Mouse (Mus musculus) forebrain, embryonic 10.5 days (tissue): ENCODE data around the gene Tnfsf13. TPM values are rescaled to one million over a fixed set of nuclear protein-coding genes. Genes with fewer than 3 reads are reported as not detected.

Experiments used
- DNase-seq: peaks from one replicate; pipeline ENCODE4 v3.0.0-alpha.2; 2017; ENCODE audit warnings: low spot score; ENCODE audit errors: extremely low spot score
- H3K27ac ChIP-seq: fragments of 300-500 bp; sonication (generic); 2 replicates; pipeline ENCODE4 v1.5.1; 2016; ENCODE audit warnings: mild to moderate bottlenecking
- H3K27me3 ChIP-seq: fragments of 300-500 bp; sonication (generic); 2 replicates; pipeline ENCODE4 v1.6.1; 2016; ENCODE audit warnings: mild to moderate bottlenecking; ENCODE audit not compliant: poor library complexity, severe bottlenecking
- H3K36me3 ChIP-seq: fragments of 300-500 bp; sonication (generic); replicated peaks from 2 replicates; pipeline ENCODE4 v1.6.1; 2016; ENCODE audit warnings: mild to moderate bottlenecking, moderate library complexity
- H3K4me1 ChIP-seq: fragments of 300-500 bp; sonication (generic); 2 replicates; pipeline ENCODE4 v1.6.1; 2016
- H3K4me3 ChIP-seq: fragments of 300-500 bp; sonication (generic); 2 replicates; pipeline ENCODE4 v1.5.1; 2016; ENCODE audit warnings: mild to moderate bottlenecking, moderate library complexity
- H3K9me3 ChIP-seq: fragments of 300-500 bp; sonication (generic); 2 replicates; pipeline ENCODE4 v1.6.1; 2016; ENCODE audit warnings: mild to moderate bottlenecking, moderate library complexity
- WGBS: fragments of 180-500 bp; shearing (Covaris S2); methylation state at CpG from one replicate; pipeline ENCODE4 v1.1.7; 2016; 5-methylcytosine and 5-hydroxymethylcytosine counted together
- microRNA counts: library from miRNA; unstranded; fragments of <30 nt; microRNA quantifications from one replicate; lab custom pipeline; 2017
- microRNA-seq: library from miRNA; unstranded; fragments of <30 nt; microRNA quantifications from one replicate; pipeline ENCODE4, GENCODE M21; 2017
- polyA plus RNA-seq: library from polyadenylated mRNA; unstranded; fragments of >200 nt; fragmentation: Nextera tagmentation; extraction: Ambion mirVana; gene quantifications from 2 replicates; pipeline ENCODE4 v1.2.1, GENCODE M21; 2016

Gene Tnfsf13
- polyA plus RNA-seq, 1 experiment from 2014 or later, result not detected

DNA sequence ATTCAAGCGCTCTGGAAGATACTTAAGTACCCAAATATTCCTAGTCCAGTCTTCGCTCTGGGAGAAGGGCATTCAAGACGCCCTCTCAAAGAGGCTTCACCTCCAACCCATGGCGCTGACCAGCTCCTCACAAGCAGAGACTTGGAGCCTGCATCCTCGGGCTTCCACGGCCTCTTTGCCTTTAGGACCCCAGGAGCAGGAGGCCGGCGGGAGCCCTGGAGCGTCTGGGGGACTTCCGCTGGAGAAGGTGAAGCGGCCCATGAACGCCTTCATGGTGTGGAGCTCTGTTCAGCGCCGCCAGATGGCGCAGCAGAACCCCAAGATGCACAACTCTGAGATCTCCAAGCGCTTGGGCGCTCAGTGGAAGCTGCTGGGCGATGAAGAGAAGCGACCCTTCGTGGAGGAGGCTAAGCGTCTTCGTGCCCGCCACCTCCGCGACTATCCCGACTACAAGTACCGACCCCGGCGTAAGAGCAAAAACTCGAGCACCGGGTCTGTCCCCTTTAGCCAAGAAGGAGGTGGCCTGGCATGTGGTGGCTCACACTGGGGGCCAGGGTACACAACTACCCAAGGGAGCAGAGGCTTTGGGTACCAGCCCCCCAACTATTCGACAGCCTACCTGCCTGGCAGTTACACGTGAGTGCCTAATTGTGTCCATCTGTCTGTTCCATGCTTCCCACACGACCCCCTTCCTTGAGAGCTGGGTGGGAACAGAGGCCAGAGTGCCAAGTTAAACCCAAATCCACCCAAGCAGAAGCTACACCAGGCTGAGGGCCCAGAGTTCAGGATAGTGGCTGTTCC, 30.1 kb downstream of the Tnfsf13 start, which contains the start of gene Sox15:
Gene Sox15, plus strand, starts transcription at position 51 of the 801 bp plus-strand sequence.
- Histone ChIP-seq H3K27ac (peak within 1 kb of the TSS; percentile 56; the same call in 1 of the 2 replicates), H3K27me3 (no peaks in the 10 kb centered on the region), H3K4me1 (peaks cover 42% of the 10 kb centered on the region), H3K4me3 (peak within 1 kb of the TSS; percentile 29), H3K36me3 (peaks cover 97% of the 10 kb centered on the region), H3K9me3 (no peaks in the 10 kb centered on the region)
- DNase-seq, result peak; percentile 77
- 26% methylated on average over 34 of the region's 34 CpGs for WGBS

DNA sequence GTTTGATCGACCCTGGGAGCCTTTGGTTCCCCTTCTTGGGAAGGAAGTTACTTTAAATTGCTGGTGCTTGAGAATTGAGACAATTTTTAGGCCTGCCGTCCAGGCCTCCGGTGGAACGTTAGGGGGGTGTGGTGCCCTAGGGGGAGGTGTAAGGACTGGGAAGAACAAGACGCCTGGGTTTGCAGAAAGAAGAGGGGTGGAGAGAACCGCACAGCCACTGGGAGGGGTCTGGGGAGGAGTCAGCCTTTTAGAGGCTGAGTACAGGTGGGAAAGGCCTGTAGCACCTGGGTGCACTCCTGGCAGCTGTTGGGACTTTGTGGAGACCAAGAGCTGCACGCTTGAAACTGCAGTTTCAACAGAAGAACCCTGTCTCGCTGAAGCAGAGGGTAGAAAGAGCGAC, 30.8 kb downstream of the Tnfsf13 start:
- no peak for DNase-seq
- peaks cover 42% of the 10 kb centered on the region for H3K4me1 ChIP-seq
- H3K4me3 ChIP-seq, result peak overlapping the region; percentile 29
- 0 out of 2 replicates have a peak overlapping the region, but pooled peaks have one; percentile 56 for H3K27ac ChIP-seq
- H3K9me3 ChIP-seq, result no peaks in the 10 kb centered on the region
- WGBS, result 50% methylated on average over 9 of the region's 9 CpGs
- H3K27me3 ChIP-seq, result no peaks in the 10 kb centered on the region
- H3K36me3 ChIP-seq, result peaks cover 97% of the 10 kb centered on the region

DNA sequence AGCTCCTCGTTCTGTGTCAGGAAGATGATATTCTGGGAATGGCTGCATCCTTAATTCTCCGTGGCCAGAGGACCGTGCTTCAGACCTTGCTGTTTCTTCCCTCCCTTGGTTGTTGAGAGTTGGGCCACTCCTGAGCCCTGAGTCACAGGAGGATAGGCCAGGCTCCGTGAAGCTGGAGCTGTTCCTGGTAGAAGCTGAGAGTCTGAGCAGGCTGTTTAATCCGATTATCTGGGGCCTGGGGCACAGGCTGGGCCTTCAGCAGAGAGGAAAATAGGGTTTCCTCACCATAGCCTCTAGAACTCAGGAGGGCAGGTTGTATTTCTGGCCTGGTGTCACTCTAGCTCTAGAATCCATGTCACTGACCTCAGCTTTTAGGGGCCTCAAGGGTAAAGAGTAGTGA, 32.2 kb downstream of the Tnfsf13 start:
- no peak for DNase-seq
- Histone ChIP-seq H3K9me3 (no peaks in the 10 kb centered on the region), H3K27me3 (no peaks in the 10 kb centered on the region), H3K4me3 (no peak overlapping the region), H3K4me1 (peaks cover 39% of the 10 kb centered on the region), H3K36me3 (peaks cover 97% of the 10 kb centered on the region), H3K27ac (0 out of 2 replicates have a peak overlapping the region, but pooled peaks have one; percentile 3)
- 74% methylated on average over 5 of the region's 5 CpGs for WGBS

DNA sequence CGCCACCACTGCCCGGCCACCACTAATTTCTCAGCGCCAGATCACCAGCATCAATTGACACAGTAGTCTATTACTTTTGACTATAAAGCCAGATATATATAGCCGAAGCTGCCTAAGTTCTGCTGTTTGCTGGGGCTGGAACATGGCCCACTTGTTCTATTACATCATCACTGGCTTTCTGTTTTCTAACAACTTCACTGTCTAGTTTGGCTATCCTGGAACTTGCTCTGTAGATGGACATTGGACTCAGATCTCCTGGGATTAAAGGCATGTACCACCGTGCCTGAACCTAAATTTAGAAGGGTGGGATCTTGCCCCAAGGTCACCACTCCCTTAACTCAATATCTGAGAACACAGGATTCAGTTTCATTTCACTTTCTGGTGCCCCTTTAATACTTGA, 39.7 kb downstream of the Tnfsf13 start:
- H3K36me3 ChIP-seq, result peaks cover 99% of the 10 kb centered on the region
- no peaks in the 10 kb centered on the region for H3K9me3 ChIP-seq
- H3K27me3 ChIP-seq, result no peaks in the 10 kb centered on the region
- no peaks in the 10 kb centered on the region for H3K4me1 ChIP-seq
- H3K4me3 ChIP-seq, result no peak overlapping the region
- WGBS, result 94% methylated on average over 5 of the region's 5 CpGs
- H3K27ac ChIP-seq, result no peak overlapping the region
- DNase-seq, result no peak

DNA sequence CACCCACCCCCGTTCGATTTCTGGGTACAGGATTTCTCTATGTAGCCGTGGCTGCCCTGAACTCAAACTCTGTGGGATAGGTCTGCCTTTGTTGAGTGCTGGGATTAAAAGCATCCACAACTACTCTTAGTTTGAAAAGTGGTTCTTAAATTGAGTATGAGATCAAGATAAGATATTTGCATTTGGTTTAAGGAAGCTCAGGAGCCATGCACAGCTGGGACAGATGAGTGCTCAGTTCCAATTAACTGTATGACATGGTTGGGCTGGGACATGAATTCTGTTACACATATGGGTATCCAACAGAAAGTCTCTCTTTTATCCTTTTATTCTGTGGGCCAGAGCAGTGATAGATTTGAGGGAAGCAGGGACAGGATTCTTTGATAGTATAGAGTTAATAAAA, 50.1 kb downstream of the Tnfsf13 start:
- no peaks in the 10 kb centered on the region for H3K9me3 ChIP-seq
- 91% methylated on average over 3 of the region's 3 CpGs for WGBS
- DNase-seq, result no peak
- H3K36me3 ChIP-seq, result peaks cover 51% of the 10 kb centered on the region
- no peaks in the 10 kb centered on the region for H3K27me3 ChIP-seq
- H3K4me1 ChIP-seq, result peaks cover 33% of the 10 kb centered on the region
- H3K27ac ChIP-seq, result no peak overlapping the region
- peak overlapping the region; percentile 18; the same call in 1 of the 2 replicates for H3K4me3 ChIP-seq

DNA sequence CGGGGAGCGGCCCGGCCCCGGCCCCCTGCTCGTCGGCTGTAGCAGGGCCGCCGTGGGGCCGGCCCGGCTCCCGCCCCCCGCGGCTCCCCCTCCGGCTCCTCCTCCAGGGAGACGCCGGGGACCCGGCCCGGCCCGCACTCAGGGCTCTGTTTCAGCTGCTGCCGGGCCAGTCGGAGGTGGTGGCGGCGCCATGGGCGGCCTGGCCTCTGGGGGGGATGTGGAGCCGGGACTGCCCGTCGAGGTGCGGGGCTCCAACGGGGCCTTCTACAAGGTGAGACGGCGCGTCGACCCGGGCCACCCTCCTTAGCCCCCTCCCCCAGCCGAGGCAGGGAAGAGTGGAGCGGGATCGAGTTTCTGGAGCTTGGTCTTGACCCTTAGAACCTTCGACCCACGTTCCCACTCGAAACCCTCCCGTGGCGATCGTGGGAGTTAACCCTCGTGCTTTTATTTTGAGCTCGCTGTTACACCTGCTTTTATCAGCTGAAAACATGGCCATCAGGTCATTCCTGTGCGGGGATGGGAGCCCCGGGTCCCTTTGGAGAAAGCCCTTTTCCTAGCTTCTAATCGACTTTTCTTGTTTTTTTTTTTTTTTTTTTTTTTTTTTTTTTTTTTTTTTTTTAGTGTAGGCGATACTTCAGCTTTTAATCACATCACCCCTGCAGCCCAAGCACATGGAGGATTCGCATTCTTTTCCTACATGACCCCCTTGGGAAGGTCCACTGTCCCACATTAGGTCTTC, 52.3 kb downstream of the Tnfsf13 start:
- Histone ChIP-seq H3K36me3 (peaks cover 30% of the 10 kb centered on the region), H3K4me1 (peaks cover 33% of the 10 kb centered on the region), H3K9me3 (no peaks in the 10 kb centered on the region), H3K27me3 (no peaks in the 10 kb centered on the region), H3K27ac (peak overlapping the region; percentile 99), H3K4me3 (peak overlapping the region; percentile 99)
- DNase-seq, result no peak
- WGBS, result under 1% methylated on average over 49 of the region's 50 CpGs

MicroRNA genes within 50 kb of the gene (microRNA counts, 519-probe panel; counts per million panel counts)
- microRNA mmu-miR-1934 (lab: Ali Mortazavi, UCI) (341 counts per million, percentile 65 among the panel's probes with 10 or more counts), microRNA mmu-miR-467f (lab: Ali Mortazavi, UCI) (1,861 counts per million, percentile 67 among the panel's probes with 10 or more counts)

Small RNAs within 50 kb of the gene (microRNA-seq; reads per million reads assigned to microRNA genes)
- gene Mir1934 (4.5 reads per million, percentile 11 among the genes with 10 or more reads in this experiment), gene Mir467f (not detected)

Other genes starting within 250 kb of the Tnfsf13 start
- 1.5 TPM in 2 replicates for gene Dnah2, start 136.7 kb downstream of the Tnfsf13 start, polyA plus RNA-seq
- 27.9 and 28.7 TPM in 2 replicates for gene Efnb3, start 125.6 kb downstream of the Tnfsf13 start, polyA plus RNA-seq
- 46.4 and 51.1 TPM in 2 replicates for gene Wrap53, start 105.5 kb downstream of the Tnfsf13 start, polyA plus RNA-seq
- 192 and 194 TPM in 2 replicates for gene Trp53, start 105.4 kb downstream of the Tnfsf13 start, polyA plus RNA-seq
- 4.3 and 4.6 TPM in 2 replicates for gene Atp1b2, start 79.8 kb downstream of the Tnfsf13 start, polyA plus RNA-seq
- not detected in 2 replicates for gene Shbg, start 67.9 kb downstream of the Tnfsf13 start, polyA plus RNA-seq
- 13.7 and 15.4 TPM in 2 replicates for gene Sat2, start 63.8 kb downstream of the Tnfsf13 start, polyA plus RNA-seq
- gene Fxr2, start 52.8 kb downstream of the Tnfsf13 start, polyA plus RNA-seq, result 32.5 and 34.6 TPM in 2 replicates
- gene Sox15, start 30.5 kb downstream of the Tnfsf13 start, polyA plus RNA-seq, result not detected in 2 replicates
- 81.8 and 82.9 TPM in 2 replicates for gene Mpdu1, start 23.1 kb downstream of the Tnfsf13 start, polyA plus RNA-seq
- 5.5 and 5.8 TPM in 2 replicates for gene Cd68, start 19.6 kb downstream of the Tnfsf13 start, polyA plus RNA-seq
- gene Eif4a1, start 13.4 kb downstream of the Tnfsf13 start, polyA plus RNA-seq, result 725 and 747 TPM in 2 replicates
- 127 and 128 TPM in 2 replicates for gene Senp3, start 3.7 kb downstream of the Tnfsf13 start, polyA plus RNA-seq
- 1.1 and 1.6 TPM in 2 replicates for gene Tnfsf12, start 10.1 kb upstream of the Tnfsf13 start, polyA plus RNA-seq
- gene Tnfsfm13, start 10.3 kb upstream of the Tnfsf13 start, polyA plus RNA-seq, result 0.44 and 0.55 TPM in 2 replicates
- gene Polr2a, start 72.9 kb upstream of the Tnfsf13 start, polyA plus RNA-seq, result 32.9 and 34.5 TPM in 2 replicates
- 0.14 TPM in 1 of 2 replicates, not detected in the other for gene Slc35g3, start 76.2 kb upstream of the Tnfsf13 start, polyA plus RNA-seq
- gene Zbtb4, start 80.1 kb upstream of the Tnfsf13 start, polyA plus RNA-seq, result 0.46 and 0.77 TPM in 2 replicates
- 1.0 and 1.5 TPM in 2 replicates for gene Chrnb1, start 110.2 kb upstream of the Tnfsf13 start, polyA plus RNA-seq
- gene Fgf11, start 116.1 kb upstream of the Tnfsf13 start, polyA plus RNA-seq, result 0.73 TPM in 2 replicates
- gene Tmem102, start 119.8 kb upstream of the Tnfsf13 start, polyA plus RNA-seq, result 0.71 and 0.95 TPM in 2 replicates
- not detected in 2 replicates for gene Gm39566, start 129.5 kb upstream of the Tnfsf13 start, polyA plus RNA-seq
- not detected in 2 replicates for gene Spem2, start 132.7 kb upstream of the Tnfsf13 start, polyA plus RNA-seq
- gene Spem1, start 136.4 kb upstream of the Tnfsf13 start, polyA plus RNA-seq, result 0.19 TPM in 1 of 2 replicates, not detected in the other
- 4.7 and 5.2 TPM in 2 replicates for gene Nlgn2, start 152.0 kb upstream of the Tnfsf13 start, polyA plus RNA-seq
- 259 and 290 TPM in 2 replicates for gene Tmem256, start 152.7 kb upstream of the Tnfsf13 start, polyA plus RNA-seq
- gene Plscr3, start 160.6 kb upstream of the Tnfsf13 start, polyA plus RNA-seq, result 67.5 and 67.6 TPM in 2 replicates
- gene Tnk1, start 172.9 kb upstream of the Tnfsf13 start, polyA plus RNA-seq, result 0.79 and 1.9 TPM in 2 replicates
- not detected in 2 replicates for gene Tmem95, start 192.2 kb upstream of the Tnfsf13 start, polyA plus RNA-seq
- 4.8 and 6.7 TPM in 2 replicates for gene Kctd11, start 195.6 kb upstream of the Tnfsf13 start, polyA plus RNA-seq
- 0.84 and 1.3 TPM in 2 replicates for gene Acap1, start 209.8 kb upstream of the Tnfsf13 start, polyA plus RNA-seq
- gene 2810408A11Rik, start 215.2 kb upstream of the Tnfsf13 start, polyA plus RNA-seq, result 11.9 and 12.2 TPM in 2 replicates
- 14.3 and 14.8 TPM in 2 replicates for gene Neurl4, start 215.3 kb upstream of the Tnfsf13 start, polyA plus RNA-seq
- 92.4 and 97.3 TPM in 2 replicates for gene Gps2, start 228.1 kb upstream of the Tnfsf13 start, polyA plus RNA-seq
- 2,970 and 2,997 TPM in 2 replicates for gene Eif5a, start 236.2 kb upstream of the Tnfsf13 start, polyA plus RNA-seq